ENCODE assay signal across 8 mouse cellular contexts in genomic region chr7:90301942-90302646, GRCm38 (mm10). TPM values are rescaled to one million over a fixed set of nuclear protein-coding genes. Genes with fewer than 3 reads are reported as not detected.
DNase-seq lines count a peak whose midpoint lies in the region; ATAC-seq and TF ChIP-seq lines count a peak whose summit lies in the region.

Sytl2 (plus strand) TSS chr7:90302252.

- no peaks in the 10 kb centered on the region for H3K4me1 ChIP-seq in forebrain, postnatal 0 days (ENCODE audit: insufficient read depth)
- H3K4me1 ChIP-seq in hindbrain, embryonic 11.5 days (replicated peaks; ENCODE audit: control insufficient read depth, insufficient read depth, low read length), result no peaks in the 10 kb centered on the region

- 3% methylated on average over 38 of the region's 43 CpGs for WGBS in forebrain, postnatal 0 days
- 2% methylated on average over 42 of the region's 43 CpGs for WGBS in hindbrain, embryonic 11.5 days

- no peak for TF ChIP-seq CTCF in forebrain, postnatal 0 days (IDR thresholded peaks at IDR 0.05; ENCODE audit: low read depth)

- H3K9me3 ChIP-seq in forebrain, postnatal 0 days (ENCODE audit: low read length), result no peaks in the 10 kb centered on the region
- no peaks in the 10 kb centered on the region for H3K9me3 ChIP-seq in hindbrain, embryonic 11.5 days (ENCODE audit: control insufficient read depth, low read length)

- H3K27ac ChIP-seq in forebrain, postnatal 0 days (ENCODE audit: low read depth, low read length), result no peak within 1 kb of the TSS
- no peak within 1 kb of the TSS for H3K27ac ChIP-seq in hindbrain, embryonic 11.5 days (ENCODE audit: low read depth, low read length)

- peaks cover 3% of the 10 kb centered on the region; the same call in 1 of the 2 replicates for H3K27me3 ChIP-seq in forebrain, postnatal 0 days (ENCODE audit: insufficient read depth, low read length)
- peaks cover 6% of the 10 kb centered on the region; the same call in 1 of the 2 replicates for H3K27me3 ChIP-seq in hindbrain, embryonic 11.5 days (ENCODE audit: control insufficient read depth, insufficient read depth, low read length)

- peak; percentile 87 for ATAC-seq in cerebellum, adult (ENCODE audit: insufficient number of reproducible peaks, low FRiP score, low TSS enrichment)
- ATAC-seq in forebrain, postnatal 0 days, result peak; percentile 71
- peak; percentile 72 for ATAC-seq in hindbrain, embryonic 11.5 days (ENCODE audit: low FRiP score)

- peak within 1 kb of the TSS; percentile 100 for H3K4me2 ChIP-seq in forebrain, postnatal 0 days (ENCODE audit: low read depth)
- H3K4me2 ChIP-seq in hindbrain, embryonic 11.5 days (replicated peaks; ENCODE audit: low read depth, low read length), result peak within 1 kb of the TSS; percentile 96

- no peaks in the 10 kb centered on the region for H3K36me3 ChIP-seq in forebrain, postnatal 0 days (ENCODE audit: insufficient read depth)
- no peaks in the 10 kb centered on the region for H3K36me3 ChIP-seq in hindbrain, embryonic 11.5 days (ENCODE audit: control insufficient read depth, insufficient read depth, low read length)

- H3K4me3 ChIP-seq in forebrain, postnatal 0 days (ENCODE audit: low read depth, low read length), result peak within 1 kb of the TSS; percentile 67
- peak within 1 kb of the TSS; percentile 47 for H3K4me3 ChIP-seq in hindbrain, embryonic 11.5 days (ENCODE audit: low read depth, low read length)

- H3K9ac ChIP-seq in forebrain, postnatal 0 days, result peak within 1 kb of the TSS; percentile 54
- H3K9ac ChIP-seq in hindbrain, embryonic 11.5 days (ENCODE audit: low read depth, low read length), result peak within 1 kb of the TSS; percentile 52

- peak; percentile 32 for DNase-seq in ES-CJ7 (ENCODE audit: low read depth, low spot score)
- DNase-seq in forebrain, postnatal 0 days, result peak; percentile 37
- peak; percentile 64 for DNase-seq in hindbrain, embryonic 11.5 days (ENCODE audit: low spot score)
- peak in 1 of 2 experiments; percentile 14 for DNase-seq in layer of hippocampus, postnatal 36 days
- peak; percentile 74 for DNase-seq in lung, postnatal 36 days
- peak; percentile 64 for DNase-seq in retina, postnatal 1 day
- peak; percentile 70 for DNase-seq in urinary bladder, adult 2 months (ENCODE audit: low spot score)

RNA-seq across cellular contexts. Expression of gene Sytl2, which starts in this region (rescaled TPM):
- total RNA-seq in forebrain, postnatal 0 days (2014; rRNA removed), result 6.4 and 6.5 TPM in 2 replicates
- 4.9 and 5.2 TPM in 2 replicates for polyA plus RNA-seq in forebrain, postnatal 0 days (2015; fragmentation: Nextera tagmentation; extraction: Ambion mirVana)
- 2.8 and 5.0 TPM in 2 replicates for polyA plus RNA-seq in hindbrain, embryonic 11.5 days (2014; fragmentation: Nextera tagmentation; extraction: Ambion mirVana)
- total RNA-seq in layer of hippocampus, postnatal 36 days (2021), result 10 to 100 TPM; 30.9 to 40.5 TPM
- 90.2 and 106 TPM in 2 replicates for polyA plus RNA-seq in urinary bladder, adult 2 months (2012; rRNA removed)

Comparison
In these comparisons a context has a peak if more than half of its experiments do, and no peak if none do; other contexts are left out.
1. RNA of gene Sytl2 (polyA plus RNA-seq): 90.2 to 106 TPM in urinary bladder, adult 2 months; 4.9 to 5.2 TPM in forebrain, postnatal 0 days and 2.8 to 5.0 TPM in hindbrain, embryonic 11.5 days; every median in the first group is over 10 times any median in the second.
2. Peak in every context shown above with its lines, with median percentiles within 50 percentile points of each other: ATAC-seq.